Mouse (Mus musculus): ENCODE measurements around the gene Nectin4.
"Not testable (repeated sequence)": the region's sequence is repeated elsewhere in the genome, so short reads cannot be mapped to it uniquely, and the experiment has no call there.

Gene Nectin4

GRCm38 (mm10) chr1:171369845-171370556 is at the start of gene Nectin4:
TSS of gene Nectin4 (plus strand) at chr1:171370099.
- no peak for DNase-seq (ENCODE audit: low spot score)

GRCm38 (mm10) chr1:171320151-171320550 is 49.7 kb upstream of the Nectin4 start:
- DNase-seq (ENCODE audit: low spot score), result no peak

- DNase-seq (ENCODE audit: low spot score), result peak; percentile 76
Observed at GRCm38 (mm10) chr1:171321415-171321814, 48.5 kb upstream of the Nectin4 start.

GRCm38 (mm10) chr1:171322012-171322411 is 47.9 kb upstream of the Nectin4 start:
- DNase-seq (ENCODE audit: low spot score), result no peak

- DNase-seq (ENCODE audit: low spot score), result no peak
Observed at GRCm38 (mm10) chr1:171325571-171325970, 44.3 kb upstream of the Nectin4 start.

- not testable (repeated sequence) for DNase-seq (ENCODE audit: low spot score)
Observed at GRCm38 (mm10) chr1:171326588-171326987, 43.3 kb upstream of the Nectin4 start.

- DNase-seq (ENCODE audit: low spot score), result no peak
Observed at GRCm38 (mm10) chr1:171328244-171328643, 41.7 kb upstream of the Nectin4 start.

GRCm38 (mm10) chr1:171328839-171329432 is 41.0 kb upstream of the Nectin4 start, which contains the start of gene Dedd:
TSS of gene Dedd (plus strand) at chr1:171329145.
- DNase-seq (ENCODE audit: low spot score), result peak; percentile 89

- DNase-seq (ENCODE audit: low spot score), result peak; percentile 88
Observed at GRCm38 (mm10) chr1:171329433-171330215, 40.3 kb upstream of the Nectin4 start.

GRCm38 (mm10) chr1:171330216-171330560 is 39.7 kb upstream of the Nectin4 start:
- DNase-seq (ENCODE audit: low spot score), result no peak

- no peak for DNase-seq (ENCODE audit: low spot score)
Observed at GRCm38 (mm10) chr1:171342262-171343207, 27.4 kb upstream of the Nectin4 start.

- DNase-seq (ENCODE audit: low spot score), result peak; percentile 16
Observed at GRCm38 (mm10) chr1:171343922-171344677, 25.8 kb upstream of the Nectin4 start.

- DNase-seq (ENCODE audit: low spot score), result no peak
Observed at GRCm38 (mm10) chr1:171344715-171345114, 25.2 kb upstream of the Nectin4 start.

- DNase-seq (ENCODE audit: low spot score), result peak; percentile 92
Observed at GRCm38 (mm10) chr1:171345225-171346094, 24.4 kb upstream of the Nectin4 start, which contains the start of the genes Nit1 and Pfdn2. TSS of gene Nit1 (minus strand) at chr1:171345646. TSS of gene Pfdn2 (plus strand) at chr1:171345670.

GRCm38 (mm10) chr1:171346095-171346450 is 23.8 kb upstream of the Nectin4 start:
- DNase-seq (ENCODE audit: low spot score), result no peak

- DNase-seq (ENCODE audit: low spot score), result no peak
Observed at GRCm38 (mm10) chr1:171348665-171349064, 21.2 kb upstream of the Nectin4 start.

GRCm38 (mm10) chr1:171349210-171349609 is 20.7 kb upstream of the Nectin4 start:
- no peak for DNase-seq (ENCODE audit: low spot score)

- no peak for DNase-seq (ENCODE audit: low spot score)
Observed at GRCm38 (mm10) chr1:171355812-171356340, 14.0 kb upstream of the Nectin4 start.

GRCm38 (mm10) chr1:171356814-171357213 is 13.1 kb upstream of the Nectin4 start:
- no peak for DNase-seq (ENCODE audit: low spot score)

GRCm38 (mm10) chr1:171358421-171358820 is 11.5 kb upstream of the Nectin4 start:
- peak; percentile 64 for DNase-seq (ENCODE audit: low spot score)

Data from retina, embryonic 14.5 days (tissue).